Mouse (Mus musculus) olfactory bulb, adult 2 months (tissue): ENCODE measurements around the gene Acp7.

Experiments used
- CTCF ChIP-seq: fragments of 200-500 bp; IDR thresholded peaks from 2 replicates; pipeline ENCODE4 v1.5.1; 2012; ENCODE audit warnings: low read depth, mild to moderate bottlenecking, low read length, moderate library complexity; ENCODE audit not compliant: insufficient read depth
- POLR2A ChIP-seq: fragments of 200-500 bp; IDR thresholded peaks from 2 replicates; pipeline ENCODE4 v1.6.1; 2012; ENCODE audit warnings: mild to moderate bottlenecking, low read depth, low read length, moderate library complexity; ENCODE audit not compliant: insufficient read depth

DNA sequence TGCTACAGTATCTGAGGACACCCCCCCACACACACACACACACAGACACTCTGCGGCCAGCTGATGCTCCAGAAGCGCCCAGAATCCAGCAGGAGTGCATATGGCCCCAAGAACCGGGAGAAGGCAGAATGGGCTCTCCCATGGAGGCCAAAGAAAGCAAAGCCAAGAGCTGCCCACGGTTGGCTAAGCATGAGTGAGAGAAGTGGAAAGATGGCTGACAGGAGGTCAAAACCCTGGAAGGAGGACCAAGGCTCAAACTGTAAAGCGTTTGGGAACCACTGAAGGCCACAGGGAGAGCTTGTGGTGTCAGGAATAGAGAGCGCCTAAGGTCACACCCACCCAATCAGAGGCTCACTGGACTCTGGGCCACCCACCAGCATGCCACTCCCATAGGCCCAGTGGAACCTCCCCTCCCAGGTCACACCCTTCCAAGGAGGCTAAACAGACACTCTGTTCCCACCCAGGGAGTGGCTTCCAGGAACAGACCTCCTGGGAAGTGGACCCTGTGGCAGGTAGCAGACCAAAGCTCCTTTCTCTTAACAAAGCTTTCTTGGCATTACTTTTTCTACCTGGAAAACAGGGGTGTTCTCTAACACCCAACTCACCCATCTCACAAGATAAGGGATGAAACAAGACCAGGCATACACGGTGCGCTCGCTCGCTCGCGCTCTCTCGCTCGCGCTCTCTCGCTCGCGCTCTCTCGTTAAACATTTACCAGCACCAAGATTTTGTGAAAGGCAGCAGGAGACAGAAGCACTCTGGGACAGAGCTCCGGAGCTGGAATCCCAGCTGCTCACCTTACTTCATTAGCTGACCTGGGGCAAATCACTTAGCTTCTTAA lies 34.5 kb downstream of the Acp7 start:
- TF ChIP-seq CTCF, result no peak
- TF ChIP-seq POLR2A, result no peak
